Mouse (Mus musculus): ENCODE results near the gene Plekho2.

The Plekho2 gene

GRCm38 (mm10) chr9:65586406-65587269 lies 6.8 kb upstream of the Plekho2 start, which contains the start of gene Pif1:
Pif1 (plus strand) TSS chr9:65587160.
- no peak for DNase-seq (ENCODE audit: low read depth, low spot score)

DNA sequence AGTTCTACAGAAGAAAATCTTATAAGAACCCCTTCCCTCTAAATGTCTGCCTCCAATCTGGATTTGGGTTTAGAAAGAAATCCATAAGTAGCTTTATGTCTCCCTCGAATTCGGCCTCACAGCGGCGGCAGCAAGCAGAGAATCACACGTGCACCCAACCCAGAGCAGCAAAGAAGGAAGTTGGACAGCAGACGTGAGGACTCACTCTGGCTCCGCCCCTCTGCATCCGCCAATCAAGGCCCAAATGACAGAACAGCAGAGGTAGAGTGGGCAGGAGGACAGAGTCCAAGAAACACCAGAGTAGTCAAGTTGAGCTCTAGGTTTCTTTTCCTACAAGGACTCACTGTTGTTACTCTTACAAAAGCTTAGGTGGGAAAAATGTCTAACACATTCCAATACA lies 3.2 kb upstream of the Plekho2 start:
- DNase-seq (ENCODE audit: low read depth, low spot score) = no peak

DNA sequence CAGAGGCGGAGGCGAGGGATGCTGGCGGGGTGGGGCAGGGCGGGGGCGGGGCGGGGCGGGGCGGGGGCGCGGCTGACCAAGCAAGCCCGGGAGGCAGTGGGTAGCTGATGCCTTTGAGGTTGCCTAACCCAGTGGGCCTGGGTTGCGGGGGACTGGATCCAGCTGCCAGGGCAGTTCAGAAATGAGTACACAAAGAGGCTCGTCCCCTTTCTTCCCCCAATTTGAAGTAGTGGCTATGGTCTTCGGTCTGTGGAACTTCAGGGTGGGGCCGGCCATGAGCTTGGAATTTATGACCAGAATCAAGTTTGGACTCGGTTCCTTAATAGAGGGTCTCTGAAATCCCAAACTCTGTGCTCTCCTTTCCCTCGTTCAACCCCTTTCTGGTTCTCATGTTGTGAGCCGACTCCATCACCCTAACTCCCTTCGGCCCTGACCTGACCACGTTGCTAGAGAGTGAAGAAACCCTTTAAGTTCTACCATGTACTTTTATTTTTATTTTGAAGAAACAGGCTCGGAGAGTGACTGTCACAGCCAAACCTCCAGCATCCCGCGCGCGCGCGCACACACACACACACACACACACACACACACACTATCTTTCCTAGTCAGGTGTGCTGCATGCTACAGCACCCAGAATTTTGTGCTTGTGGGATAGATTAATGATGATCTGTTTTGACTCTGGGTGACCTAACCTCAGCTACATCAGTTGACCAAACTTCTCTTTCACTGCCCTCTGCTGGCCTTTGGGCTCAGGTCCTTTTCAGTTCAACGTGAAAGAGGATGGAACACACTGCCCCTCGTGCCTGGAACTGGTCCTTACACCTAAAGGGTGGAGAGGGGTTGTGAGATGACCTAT lies 789 bp upstream of the Plekho2 start:
- peak; percentile 79 for DNase-seq (ENCODE audit: low read depth, low spot score)

- no peak for DNase-seq (ENCODE audit: low read depth, low spot score)
Observed at GRCm38 (mm10) chr9:65578801-65579249, 1.0 kb downstream of the Plekho2 start.

GRCm38 (mm10) chr9:65577511-65578196 lies 2.2 kb downstream of the Plekho2 start:
- no peak for DNase-seq (ENCODE audit: low read depth, low spot score)

- no peak for DNase-seq (ENCODE audit: low read depth, low spot score)
Observed at GRCm38 (mm10) chr9:65576861-65577510, 2.9 kb downstream of the Plekho2 start.

DNA sequence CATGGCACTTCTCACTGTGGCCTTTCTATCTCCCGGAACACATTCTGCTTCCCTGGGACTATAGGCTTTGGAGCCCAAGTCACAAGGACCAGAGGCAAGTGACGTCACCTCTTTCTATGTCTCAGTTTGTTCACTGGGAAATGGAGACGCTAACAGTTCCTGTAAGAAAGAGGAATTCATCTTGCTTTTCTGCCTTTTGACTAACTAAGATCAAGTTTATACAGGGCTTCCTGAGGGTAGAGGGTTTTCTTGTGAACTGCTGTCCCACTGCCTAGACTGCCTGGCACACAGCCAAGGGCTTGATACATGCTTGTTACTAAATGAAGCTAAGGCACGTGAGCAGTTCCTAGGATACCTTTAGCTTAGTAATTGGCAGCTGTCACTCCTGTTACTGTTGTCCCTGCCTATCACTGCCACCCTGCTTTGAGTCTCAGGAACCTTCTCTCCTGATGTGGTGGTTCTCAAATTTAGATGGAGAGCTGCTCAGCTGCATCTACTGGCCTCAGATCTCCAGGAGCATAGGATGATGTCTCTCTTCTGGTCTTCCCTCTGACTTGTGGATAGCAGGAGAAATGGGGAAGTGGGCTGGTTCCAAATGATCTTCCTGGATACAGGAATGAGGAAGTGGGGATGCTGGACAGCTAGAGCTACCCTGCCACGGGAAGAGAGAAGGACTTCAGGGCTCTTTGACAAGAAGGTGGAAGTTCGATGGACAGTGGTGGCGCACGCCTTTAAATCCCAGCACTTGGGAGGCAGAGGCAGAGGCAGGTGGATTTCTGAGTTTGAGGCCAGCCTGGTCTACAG lies 4.2 kb downstream of the Plekho2 start:
- DNase-seq (ENCODE audit: low read depth, low spot score) = no peak

GRCm38 (mm10) chr9:65574513-65575392 lies 5.1 kb downstream of the Plekho2 start:
- DNase-seq (ENCODE audit: low read depth, low spot score) = no peak

- no peak for DNase-seq (ENCODE audit: low read depth, low spot score)
Observed at GRCm38 (mm10) chr9:65572837-65573236, 7.0 kb downstream of the Plekho2 start.

DNA sequence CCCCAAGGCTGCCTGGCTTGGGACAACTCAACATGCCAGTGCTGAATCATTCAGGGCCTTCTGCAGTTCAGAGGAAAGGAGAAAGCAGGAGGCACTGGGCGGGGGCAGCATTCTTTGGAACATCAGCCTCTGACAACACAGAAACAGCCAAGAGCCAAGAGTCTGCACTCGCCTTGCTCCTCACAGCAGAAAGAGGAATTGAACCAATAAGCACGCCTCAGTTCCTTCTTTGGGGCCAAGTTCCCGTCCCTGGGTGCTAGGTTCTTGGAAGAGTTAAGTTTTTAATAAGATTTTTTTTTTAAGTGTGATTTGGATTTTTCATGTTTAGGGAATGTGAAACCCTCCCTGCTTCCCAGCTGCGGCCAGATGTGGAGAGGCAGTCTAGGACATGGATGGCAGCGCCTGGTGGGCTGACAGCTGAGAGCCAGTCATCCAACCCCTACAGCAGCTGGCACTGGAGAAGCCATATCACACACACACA lies 10.3 kb downstream of the Plekho2 start:
- DNase-seq (ENCODE audit: low read depth, low spot score) = no peak

GRCm38 (mm10) chr9:65568787-65569186 lies 11.1 kb downstream of the Plekho2 start:
- no peak for DNase-seq (ENCODE audit: low read depth, low spot score)

DNA sequence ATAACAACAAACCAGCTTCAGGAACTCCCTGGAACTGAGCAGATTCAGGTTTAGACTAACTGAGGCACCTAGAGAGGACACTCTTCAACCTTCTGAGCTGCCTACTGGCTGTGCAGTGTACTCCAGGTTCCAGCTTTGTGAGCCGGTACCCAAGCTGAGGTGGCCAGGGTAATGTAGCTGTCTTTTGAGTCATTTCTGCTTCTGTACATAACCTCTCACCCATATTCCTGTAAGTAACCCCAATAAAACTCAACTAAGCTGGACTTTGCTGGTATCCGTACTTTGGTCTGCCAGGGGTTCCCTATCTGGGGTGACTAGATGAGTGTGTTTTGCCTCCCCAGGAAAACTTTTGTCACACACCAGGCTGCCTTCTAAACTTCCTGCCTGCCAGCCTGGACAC lies 15.1 kb downstream of the Plekho2 start:
- DNase-seq (ENCODE audit: low read depth, low spot score) = no peak

DNA sequence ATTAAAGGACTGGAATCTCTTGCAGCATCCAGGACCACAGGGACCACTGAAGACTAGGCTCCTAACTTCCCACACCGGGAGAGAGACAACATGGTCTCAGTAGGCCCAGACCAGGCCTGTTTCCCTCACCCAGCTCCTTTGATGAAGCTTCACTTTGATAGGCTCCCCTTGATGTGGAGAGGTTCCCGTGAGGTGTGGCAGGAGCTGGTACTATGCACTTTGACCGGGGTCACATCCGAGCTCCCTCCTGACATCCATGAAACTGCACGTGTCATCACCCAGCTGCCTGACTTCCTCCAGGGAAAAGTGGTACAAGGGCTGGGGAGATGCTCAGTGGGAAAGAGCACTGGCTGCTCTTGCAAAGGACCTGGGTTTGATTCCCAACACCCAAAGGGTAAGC lies 16.8 kb downstream of the Plekho2 start:
- DNase-seq (ENCODE audit: low read depth, low spot score) = no peak

DNA sequence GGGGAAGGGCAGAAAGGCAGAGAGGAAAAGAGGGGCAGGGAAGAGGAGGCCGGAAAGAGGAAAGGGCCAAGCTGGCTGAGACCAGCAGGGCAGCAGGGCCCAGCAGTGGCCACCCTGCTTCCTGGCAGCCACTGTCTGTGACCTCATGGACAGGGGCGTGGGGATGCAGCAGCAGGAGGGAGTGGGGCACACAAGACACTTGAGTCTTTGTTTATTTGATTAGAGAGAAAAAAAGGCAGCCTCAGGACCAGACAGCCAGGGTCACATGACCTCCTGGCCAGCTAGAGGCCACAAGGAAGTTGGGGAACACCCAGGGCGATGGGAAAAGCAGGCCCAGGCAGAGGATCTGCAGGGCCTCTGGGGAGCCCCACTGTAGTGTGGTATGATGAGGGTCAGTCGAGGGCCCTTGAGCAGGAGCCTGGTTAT lies 17.7 kb downstream of the Plekho2 start:
- no peak for DNase-seq (ENCODE audit: low read depth, low spot score)

DNA sequence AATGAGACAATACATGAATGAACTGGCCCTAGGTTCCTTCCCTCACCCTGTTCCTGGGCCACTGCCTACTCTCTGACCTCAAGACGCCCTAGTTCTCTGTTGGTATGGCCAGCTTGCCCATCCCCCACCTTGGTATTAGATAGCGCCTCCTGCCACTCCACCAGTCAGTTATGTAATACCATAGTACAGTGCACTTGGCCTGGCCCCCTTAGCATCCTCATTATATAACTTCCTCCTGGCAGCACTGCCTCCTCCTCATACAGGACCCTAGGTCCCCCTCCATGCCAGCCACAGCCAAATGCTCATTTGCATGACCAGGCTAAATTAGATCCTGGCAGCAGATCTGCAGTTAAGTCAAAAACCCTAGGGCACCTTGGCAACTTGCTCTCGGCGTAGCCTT lies 18.8 kb downstream of the Plekho2 start:
- no peak for DNase-seq (ENCODE audit: low read depth, low spot score)

DNA sequence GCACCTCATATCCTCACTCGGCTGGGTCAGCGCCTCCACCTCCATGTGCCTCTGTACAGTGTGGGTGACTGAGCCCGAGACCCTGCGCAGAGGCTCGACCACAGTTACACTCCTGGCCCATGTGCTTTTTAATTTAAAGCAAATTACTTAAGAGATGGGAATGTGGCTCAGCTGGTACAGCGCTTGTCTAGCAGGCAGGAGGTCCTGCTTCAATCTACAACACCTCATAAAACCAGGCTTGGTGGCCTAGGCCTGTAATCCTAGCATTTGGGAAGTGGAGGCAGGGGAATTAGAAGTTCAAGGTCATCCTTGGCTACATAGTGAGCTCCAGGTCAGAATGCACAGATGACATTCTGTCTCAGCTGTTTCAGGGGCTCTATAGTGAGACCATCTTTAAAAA lies 21.0 kb downstream of the Plekho2 start:
- no peak for DNase-seq (ENCODE audit: low read depth, low spot score)

- no peak for DNase-seq (ENCODE audit: low read depth, low spot score)
Observed at GRCm38 (mm10) chr9:65556979-65557378, 22.9 kb downstream of the Plekho2 start.

- DNase-seq (ENCODE audit: low read depth, low spot score) = no peak
Observed at GRCm38 (mm10) chr9:65556349-65556748, 23.5 kb downstream of the Plekho2 start.

GRCm38 (mm10) chr9:65555621-65556020 lies 24.2 kb downstream of the Plekho2 start:
- no peak for DNase-seq (ENCODE audit: low read depth, low spot score)
